Mouse (Mus musculus) NIH3T3 (cell line): ENCODE measurements around the gene Gm853.

ENCODE experiments used
- DNase-seq: peaks from one replicate; pipeline ENCODE4 v3.0.0-alpha.2; 2012; ENCODE audit warnings: low read depth

The Gm853 gene

GRCm38 (mm10) chr4:130174335-130175031 is 47.7 kb downstream of the Gm853 start:
- DNase-seq, result peak; percentile 91

- no peak for DNase-seq
Observed at GRCm38 (mm10) chr4:130173911-130174311, 48.3 kb downstream of the Gm853 start.

GRCm38 (mm10) chr4:130173060-130173822 is 49.0 kb downstream of the Gm853 start:
- peak; percentile 39 for DNase-seq

GRCm38 (mm10) chr4:130171951-130172765 is 50.0 kb downstream of the Gm853 start:
- peak; percentile 82 for DNase-seq

- DNase-seq, result no peak
Observed at GRCm38 (mm10) chr4:130170362-130170761, 51.8 kb downstream of the Gm853 start.

- DNase-seq, result no peak
Observed at GRCm38 (mm10) chr4:130169411-130169971, 52.7 kb downstream of the Gm853 start.

GRCm38 (mm10) chr4:130168280-130169183 is 53.7 kb downstream of the Gm853 start:
- DNase-seq, result peak; percentile 77

- DNase-seq, result no peak
Observed at GRCm38 (mm10) chr4:130167814-130168213, 54.4 kb downstream of the Gm853 start.

- DNase-seq, result no peak
Observed at GRCm38 (mm10) chr4:130167321-130167720, 54.9 kb downstream of the Gm853 start.

- DNase-seq, result no peak
Observed at GRCm38 (mm10) chr4:130166592-130166991, 55.6 kb downstream of the Gm853 start.

- DNase-seq, result no peak
Observed at GRCm38 (mm10) chr4:130166061-130166460, 56.1 kb downstream of the Gm853 start.

- no peak for DNase-seq
Observed at GRCm38 (mm10) chr4:130164121-130164520, 58.1 kb downstream of the Gm853 start.

- no peak for DNase-seq
Observed at GRCm38 (mm10) chr4:130163391-130163861, 58.8 kb downstream of the Gm853 start.

GRCm38 (mm10) chr4:130161349-130161748 is 60.9 kb downstream of the Gm853 start:
- no peak for DNase-seq
